Mouse (Mus musculus) limb, embryonic 14.5 days (tissue): ENCODE data around the gene Tbc1d1. TPM values are rescaled to one million over a fixed set of nuclear protein-coding genes. Genes with fewer than 3 reads are reported as not detected.
"Not testable (repeated sequence)": the region's sequence is repeated elsewhere in the genome, so short reads cannot be mapped to it uniquely, and the experiment has no call there.

Experiments used
- ATAC-seq: fragments of 200-750 bp; cut with Nextera tagmentation; 2 replicates; pipeline ENCODE4 v1.8.0; 2017; ENCODE audit warnings: low read depth, moderate number of reproducible peaks, moderate TSS enrichment; ENCODE audit not compliant: low FRiP score
- DNase-seq: peaks from one replicate; pipeline ENCODE4 v3.0.0-alpha.2; 2015; ENCODE audit warnings: low spot score
- H3K27ac ChIP-seq: fragments of 300-500 bp; sonication (generic); replicated peaks from 2 replicates; pipeline ENCODE4 v1.5.1; 2014; ENCODE audit warnings: low read depth, mild to moderate bottlenecking, low read length, moderate library complexity, mixed read lengths
- H3K27me3 ChIP-seq: fragments of 300-500 bp; sonication (generic); 2 replicates; pipeline ENCODE4 v1.6.1; 2014; ENCODE audit warnings: low read length, mixed read lengths; ENCODE audit not compliant: control insufficient read depth, insufficient read depth
- H3K36me3 ChIP-seq: fragments of 300-500 bp; sonication (generic); 2 replicates; pipeline ENCODE4 v1.6.1; 2014; ENCODE audit warnings: mild to moderate bottlenecking, low read length, moderate library complexity, mixed read lengths; ENCODE audit not compliant: control insufficient read depth, insufficient read depth
- H3K4me1 ChIP-seq: fragments of 300-500 bp; sonication (generic); 2 replicates; pipeline ENCODE4 v1.6.1; 2014; ENCODE audit warnings: antibody characterized with exemption, low read length, mixed read lengths; ENCODE audit not compliant: control insufficient read depth, insufficient read depth
- H3K4me2 ChIP-seq: fragments of 300-500 bp; sonication (generic); replicated peaks from 2 replicates; pipeline ENCODE4 v1.6.1; 2014; ENCODE audit warnings: low read depth, mild to moderate bottlenecking, low read length, moderate library complexity; ENCODE audit not compliant: severe bottlenecking
- H3K4me3 ChIP-seq: fragments of 300-500 bp; sonication (generic); replicated peaks from 2 replicates; pipeline ENCODE4 v1.5.1; 2014; ENCODE audit warnings: low read length
- H3K9ac ChIP-seq: fragments of 300-500 bp; sonication (generic); 2 replicates; pipeline ENCODE4 v1.6.1; 2014; ENCODE audit warnings: mild to moderate bottlenecking, low read depth, low read length, moderate library complexity; ENCODE audit not compliant: severe bottlenecking
- H3K9me3 ChIP-seq: fragments of 300-500 bp; sonication (generic); 2 replicates; pipeline ENCODE4 v1.6.1; 2016; ENCODE audit warnings: low read length; ENCODE audit not compliant: control insufficient read depth
- POLR2A ChIP-seq: fragments of 200-500 bp; IDR thresholded peaks from 2 replicates; pipeline ENCODE4 v1.8.0; 2012; ENCODE audit warnings: inconsistent platforms, mild to moderate bottlenecking, moderate library complexity, borderline replicate concordance; ENCODE audit not compliant: insufficient read depth, insufficient read length; ENCODE audit errors: extremely low read depth
- WGBS: fragments of 180-500 bp; shearing (Covaris S2); extraction: QIAGEN DNeasy Blood & Tissue Kit; methylation state at CpG from one replicate; pipeline ENCODE4 v1.1.7; 2014; 5-methylcytosine and 5-hydroxymethylcytosine counted together
- polyA plus RNA-seq, 2 experiments: library from polyadenylated mRNA; depleted of rRNA in 1 of 2; stranded (reverse) in 1 of 2; unstranded in 1 of 2; fragments of >200 nt; fragmentation: Nextera tagmentation in 1 of 2; extraction: Ambion mirVana in 1 of 2; gene quantifications; 2 replicates each; pipeline versions ENCODE4 v1.2.1 to v1.2.3; 2012 to 2014

The Tbc1d1 gene
- polyA plus RNA-seq, 2 experiments: 23.1 to 25.5 TPM

DNA sequence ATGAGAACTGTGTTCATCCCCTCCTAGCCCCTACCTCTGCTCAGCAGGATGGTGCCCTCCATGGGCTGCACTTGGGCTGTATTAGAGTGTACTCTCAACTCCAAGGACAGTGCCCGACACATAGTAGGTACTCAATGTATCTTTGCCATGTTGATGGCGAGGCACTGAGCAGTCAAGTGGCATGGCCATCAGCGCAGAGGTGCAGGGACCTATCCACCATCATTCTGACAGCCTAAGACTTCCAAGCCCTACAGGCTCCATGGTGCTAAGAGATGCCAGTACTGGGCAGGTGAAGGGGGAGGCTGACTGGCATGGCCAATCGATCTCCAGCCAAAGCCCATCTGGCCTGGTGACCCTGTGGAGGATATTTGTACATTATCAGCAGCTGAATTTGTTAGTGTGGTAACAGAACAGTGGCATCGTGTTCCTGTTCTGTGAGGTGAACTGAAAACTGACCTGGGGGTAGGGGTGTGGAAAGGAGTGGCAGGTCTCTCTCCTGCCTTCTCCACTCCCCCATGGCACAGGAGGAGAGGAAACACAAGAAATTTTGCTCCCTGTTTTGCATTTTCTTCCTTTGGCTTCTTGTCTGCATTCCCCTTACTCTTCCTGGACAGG lies 169.7 kb downstream of the Tbc1d1 start:
- H3K9ac ChIP-seq: no peak overlapping the region
- DNase-seq (no peak), ATAC-seq (no peak)
- H3K27me3 ChIP-seq: no peaks in the 10 kb centered on the region
- TF ChIP-seq POLR2A: no peak
- peaks cover 21% of the 10 kb centered on the region; the same call in 1 of the 2 replicates for H3K36me3 ChIP-seq
- no peak overlapping the region for H3K4me2 ChIP-seq
- no peak overlapping the region for H3K4me3 ChIP-seq
- peak overlapping the region; percentile 15; the same call in 1 of the 2 replicates for H3K27ac ChIP-seq
- H3K9me3 ChIP-seq: no peaks in the 10 kb centered on the region
- peaks cover 15% of the 10 kb centered on the region for H3K4me1 ChIP-seq
- WGBS: 92% methylated on average over 5 of the region's 5 CpGs

DNA sequence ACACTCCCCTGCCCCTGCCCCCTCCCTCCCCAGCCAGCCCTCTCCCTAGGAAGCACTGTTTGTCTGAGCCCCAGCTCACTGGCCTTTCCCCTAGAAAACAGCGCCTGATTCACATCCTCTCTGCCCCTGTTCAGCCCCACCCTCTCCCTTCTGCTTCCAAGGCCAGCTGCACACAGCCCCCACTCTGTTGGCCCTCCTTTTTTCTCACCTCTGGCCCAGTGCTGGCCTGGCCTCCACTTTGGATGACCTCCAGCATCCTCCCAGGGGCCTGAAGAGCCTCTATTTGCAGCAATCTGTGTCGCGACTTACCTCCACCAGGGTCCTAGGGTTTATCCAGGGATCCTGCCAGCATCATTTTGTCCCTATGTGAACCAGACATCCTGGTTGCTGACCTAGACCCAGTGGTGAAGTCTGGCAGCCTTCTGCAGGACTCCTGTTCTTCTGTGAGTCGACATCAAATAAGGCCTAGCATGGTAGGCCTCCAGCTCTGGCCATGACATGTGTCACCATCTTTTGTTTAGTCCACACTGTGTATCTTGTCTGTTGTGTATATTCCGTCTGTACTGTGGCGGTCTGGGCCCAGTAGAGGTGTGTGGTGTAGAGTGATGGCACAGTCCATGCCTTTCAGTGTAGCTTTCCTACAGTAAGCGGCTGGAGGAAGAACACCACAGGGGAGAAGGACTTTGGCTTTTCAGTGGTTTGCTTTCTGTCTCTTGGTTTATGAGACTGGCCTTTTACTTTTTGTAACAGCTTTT lies 170.5 kb downstream of the Tbc1d1 start:
- H3K4me1 ChIP-seq: peaks cover 15% of the 10 kb centered on the region
- DNase-seq (no peak), ATAC-seq (no peak)
- no peak overlapping the region for H3K9ac ChIP-seq
- no peak for TF ChIP-seq POLR2A
- no peaks in the 10 kb centered on the region for H3K9me3 ChIP-seq
- H3K4me2 ChIP-seq: no peak overlapping the region
- no peak overlapping the region for H3K4me3 ChIP-seq
- peaks cover 22% of the 10 kb centered on the region; the same call in 1 of the 2 replicates for H3K36me3 ChIP-seq
- H3K27me3 ChIP-seq: no peaks in the 10 kb centered on the region
- H3K27ac ChIP-seq: peak overlapping the region; percentile 15; the same call in 1 of the 2 replicates
- WGBS: 67% methylated on average over 7 of the region's 7 CpGs

DNA sequence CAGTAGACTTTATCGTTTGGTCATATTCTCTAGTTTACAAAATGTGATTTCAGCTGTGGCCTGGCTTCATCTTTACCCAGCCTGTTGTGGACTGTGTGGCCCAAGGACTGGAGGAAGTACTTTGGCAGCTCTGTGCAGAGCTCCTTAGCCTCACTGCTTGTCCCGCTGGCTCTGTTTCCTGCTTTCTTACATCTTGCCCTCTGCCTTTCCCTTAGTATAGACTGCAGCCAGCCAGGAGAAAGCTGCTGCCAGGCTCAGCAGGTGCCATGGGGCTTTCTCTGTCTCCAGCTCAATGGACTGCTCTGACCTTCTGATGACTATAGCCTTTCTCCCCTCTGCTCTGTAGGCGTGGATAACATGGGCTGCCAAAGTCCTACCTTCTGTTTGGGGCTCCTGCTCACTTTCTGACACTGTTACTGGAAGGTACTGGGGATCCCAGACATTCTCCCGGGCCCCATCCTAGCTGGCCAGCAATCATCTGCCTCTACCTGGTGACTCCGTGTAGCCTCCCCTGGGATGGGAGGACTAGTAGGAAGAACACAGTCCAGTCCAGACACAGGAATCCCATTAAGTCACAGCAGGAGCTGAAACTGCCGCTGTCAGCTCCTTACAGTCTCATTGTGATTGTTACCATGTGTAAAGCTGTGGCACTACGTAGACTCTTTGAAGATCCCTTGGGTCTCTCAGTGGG lies 171.3 kb downstream of the Tbc1d1 start:
- peak overlapping the region; percentile 15; the same call in 1 of the 2 replicates for H3K27ac ChIP-seq
- H3K9ac ChIP-seq: no peak overlapping the region
- no peak overlapping the region for H3K4me2 ChIP-seq
- no peak for ATAC-seq
- no peak for TF ChIP-seq POLR2A
- peaks cover 22% of the 10 kb centered on the region; the same call in 1 of the 2 replicates for H3K36me3 ChIP-seq
- DNase-seq: no peak
- no peaks in the 10 kb centered on the region for H3K27me3 ChIP-seq
- H3K4me3 ChIP-seq: no peak overlapping the region
- WGBS: 51% methylated on average over 7 of the region's 7 CpGs
- H3K9me3 ChIP-seq: no peaks in the 10 kb centered on the region
- peaks cover 15% of the 10 kb centered on the region for H3K4me1 ChIP-seq

DNA sequence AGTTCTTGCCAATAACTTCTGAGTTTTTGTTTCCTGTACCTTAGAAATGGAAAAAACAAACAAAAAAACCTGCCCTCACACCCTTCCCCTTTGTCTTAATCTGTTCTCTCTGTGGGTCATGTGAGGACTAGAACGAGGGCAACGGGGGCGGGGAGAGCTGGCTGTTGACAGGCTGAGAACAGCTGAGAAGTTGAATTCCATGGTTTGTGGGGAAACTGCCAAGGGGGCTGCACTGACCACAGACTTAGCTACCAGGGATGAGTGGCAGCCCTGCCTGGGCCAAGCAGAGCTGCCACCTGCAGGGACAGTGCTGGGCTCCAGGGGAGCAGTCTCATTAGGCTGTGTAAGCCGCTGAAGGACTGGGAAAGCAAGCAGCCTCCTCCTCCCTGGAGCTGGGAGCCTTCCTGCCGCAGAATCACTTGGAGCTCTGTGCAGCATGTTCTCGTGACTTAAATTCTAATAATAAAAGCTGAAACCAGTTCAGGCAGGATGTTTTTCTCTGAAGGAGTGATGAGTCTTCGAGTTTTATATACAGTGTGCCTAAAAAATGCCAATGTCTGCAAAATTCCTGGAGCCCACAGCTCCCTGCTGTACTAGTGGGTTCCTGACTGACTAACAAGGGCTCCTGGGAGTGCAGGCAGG lies 180.8 kb downstream of the Tbc1d1 start:
- ATAC-seq: peak; percentile 76
- H3K9me3 ChIP-seq: no peaks in the 10 kb centered on the region
- DNase-seq: peak; percentile 61
- no peak overlapping the region for H3K4me2 ChIP-seq
- peaks cover 31% of the 10 kb centered on the region for H3K36me3 ChIP-seq
- whole genome bisulfite sequencing: 34% methylated on average over 7 of the region's 7 CpGs
- H3K27ac ChIP-seq: peak overlapping the region; percentile 75
- H3K4me1 ChIP-seq: peaks cover 14% of the 10 kb centered on the region
- H3K27me3 ChIP-seq: no peaks in the 10 kb centered on the region
- H3K4me3 ChIP-seq: no peak overlapping the region
- no peak for TF ChIP-seq POLR2A
- no peak overlapping the region for H3K9ac ChIP-seq

DNA sequence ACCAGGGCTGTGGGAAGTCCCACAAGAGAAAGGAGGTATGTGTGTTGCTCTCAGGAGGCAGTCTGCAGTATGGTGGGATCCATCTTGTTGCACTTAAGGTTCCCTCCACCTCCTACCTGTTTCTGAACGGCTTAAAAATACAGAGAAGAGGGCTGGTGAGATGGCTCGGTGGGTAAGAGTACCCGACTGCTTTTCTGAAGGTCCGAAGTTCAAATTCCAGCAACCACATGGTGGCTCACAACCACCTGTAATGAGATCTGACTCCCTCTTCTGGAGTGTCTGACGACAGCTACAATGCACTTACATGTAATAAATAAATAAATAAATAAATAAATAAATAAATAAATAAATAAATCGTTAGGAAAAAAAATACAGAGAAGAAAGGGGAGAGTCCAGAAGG lies 182.7 kb downstream of the Tbc1d1 start:
- not testable (repeated sequence) for H3K9ac ChIP-seq, ATAC-seq, H3K27me3 ChIP-seq, H3K4me3 ChIP-seq, H3K27ac ChIP-seq, DNase-seq, H3K4me2 ChIP-seq, H3K9me3 ChIP-seq
- WGBS: 70% methylated on average over 6 of the region's 6 CpGs
- peaks cover 14% of the 10 kb centered on the region for H3K4me1 ChIP-seq
- H3K36me3 ChIP-seq: peaks cover 21% of the 10 kb centered on the region
